Mouse (Mus musculus) embryonic facial prominence, embryonic 14.5 days (tissue): ENCODE results near the gene Tm7sf3. TPM values are rescaled to one million over a fixed set of nuclear protein-coding genes. Genes with fewer than 3 reads are reported as not detected.
A peak's percentile ranks its signal among the peaks of the same experiment; 100 is the strongest.

Experiments
- ATAC-seq: fragments of 200-750 bp; cut with Nextera tagmentation; 2 replicates; pipeline ENCODE4 v1.8.0; 2017; ENCODE audit warnings: low read depth, moderate number of reproducible peaks, moderate TSS enrichment
- DNase-seq: peaks from one replicate; pipeline ENCODE4 v3.0.0-alpha.2; 2015; ENCODE audit warnings: low spot score
- H3K27ac ChIP-seq: fragments of 300-500 bp; sonication (generic); replicated peaks from 2 replicates; pipeline ENCODE4 v1.5.1; 2014; ENCODE audit warnings: low read depth, mild to moderate bottlenecking, low read length, moderate library complexity
- H3K27me3 ChIP-seq: fragments of 300-500 bp; sonication (generic); replicated peaks from 2 replicates; pipeline ENCODE4 v1.6.1; 2014; ENCODE audit warnings: low read length; ENCODE audit not compliant: control insufficient read depth, insufficient read depth
- H3K36me3 ChIP-seq: fragments of 300-500 bp; sonication (generic); 2 replicates; pipeline ENCODE4 v1.6.1; 2014; ENCODE audit warnings: low read length, mixed read lengths; ENCODE audit not compliant: control insufficient read depth, insufficient read depth
- H3K4me1 ChIP-seq: fragments of 300-500 bp; sonication (generic); 2 replicates; pipeline ENCODE4 v1.6.1; 2014; ENCODE audit warnings: antibody characterized with exemption, low read length; ENCODE audit not compliant: control insufficient read depth, insufficient read depth
- H3K4me2 ChIP-seq: fragments of 300-500 bp; sonication (generic); 2 replicates; pipeline ENCODE4 v1.6.1; 2014; ENCODE audit warnings: low read depth, mild to moderate bottlenecking, low read length, moderate library complexity, mixed read lengths
- H3K4me3 ChIP-seq: fragments of 300-500 bp; sonication (generic); 2 replicates; pipeline ENCODE4 v1.5.1; 2014; ENCODE audit warnings: low read depth, mild to moderate bottlenecking, low read length
- H3K9ac ChIP-seq: fragments of 300-500 bp; sonication (generic); 2 replicates; pipeline ENCODE4 v1.6.1; 2014; ENCODE audit warnings: low read depth, mild to moderate bottlenecking, low read length, moderate library complexity, mixed read lengths
- H3K9me3 ChIP-seq: fragments of 300-500 bp; sonication (generic); 2 replicates; pipeline ENCODE4 v1.6.1; 2016; ENCODE audit warnings: low read length; ENCODE audit not compliant: control insufficient read depth
- WGBS: fragments of 180-500 bp; shearing (Covaris S2); extraction: QIAGEN DNeasy Blood & Tissue Kit; methylation state at CpG from one replicate; pipeline ENCODE4 v1.1.7; 2014; 5-methylcytosine and 5-hydroxymethylcytosine counted together
- polyA plus RNA-seq: library from polyadenylated mRNA; unstranded; fragments of >200 nt; fragmentation: Nextera tagmentation; extraction: Ambion mirVana; gene quantifications from 2 replicates; pipeline ENCODE4 v1.2.1, GENCODE M21; 2014

Gene Tm7sf3
- polyA plus RNA-seq, 1 experiment from 2014 or later: 53.1 TPM

- Histone ChIP-seq H3K27me3 (no peaks in the 10 kb centered on the region), H3K27ac (no peak overlapping the region), H3K4me2 (no peak overlapping the region), H3K36me3 (no peaks in the 10 kb centered on the region), H3K9me3 (no peaks in the 10 kb centered on the region), H3K4me3 (no peak overlapping the region), H3K4me1 (peaks cover 8% of the 10 kb centered on the region), H3K9ac (no peak overlapping the region)
- DNase-seq: no peak
- no peak for ATAC-seq
- 83% methylated on average over 6 of the region's 6 CpGs for WGBS
Observed at GRCm38 (mm10) chr6:146640991-146641390, 1.6 kb downstream of the Tm7sf3 start.

GRCm38 (mm10) chr6:146640068-146640965 lies 2.3 kb downstream of the Tm7sf3 start:
- H3K9ac ChIP-seq: no peak overlapping the region
- H3K27ac ChIP-seq: no peak overlapping the region
- no peaks in the 10 kb centered on the region for H3K27me3 ChIP-seq
- WGBS: 82% methylated on average over 7 of the region's 7 CpGs
- H3K36me3 ChIP-seq: no peaks in the 10 kb centered on the region
- H3K4me2 ChIP-seq: no peak overlapping the region
- H3K4me1 ChIP-seq: peaks cover 8% of the 10 kb centered on the region
- DNase-seq (no peak), ATAC-seq (no peak)
- no peaks in the 10 kb centered on the region for H3K9me3 ChIP-seq
- H3K4me3 ChIP-seq: no peak overlapping the region

GRCm38 (mm10) chr6:146636482-146636881 lies 6.1 kb downstream of the Tm7sf3 start:
- no peak overlapping the region for H3K4me2 ChIP-seq
- peaks cover 15% of the 10 kb centered on the region for H3K4me1 ChIP-seq
- H3K27ac ChIP-seq: no peak overlapping the region
- no peak overlapping the region for H3K9ac ChIP-seq
- H3K4me3 ChIP-seq: no peak overlapping the region
- WGBS: 83% methylated on average over 5 of the region's 5 CpGs
- H3K36me3 ChIP-seq: no peaks in the 10 kb centered on the region
- H3K27me3 ChIP-seq: no peaks in the 10 kb centered on the region
- no peaks in the 10 kb centered on the region for H3K9me3 ChIP-seq
- ATAC-seq (no peak), DNase-seq (no peak)

- no peak for ATAC-seq
- peaks cover 15% of the 10 kb centered on the region for H3K4me1 ChIP-seq
- H3K27ac ChIP-seq: peak overlapping the region; percentile 88; the same call in 1 of the 2 replicates
- no peak overlapping the region for H3K9ac ChIP-seq
- peak overlapping the region; percentile 77 for H3K4me2 ChIP-seq
- H3K9me3 ChIP-seq: no peaks in the 10 kb centered on the region
- peak overlapping the region; percentile 79; the same call in 1 of the 2 replicates for H3K4me3 ChIP-seq
- 53% methylated on average over 4 of the region's 4 CpGs for WGBS
- H3K36me3 ChIP-seq: no peaks in the 10 kb centered on the region
- no peaks in the 10 kb centered on the region for H3K27me3 ChIP-seq
- DNase-seq: no peak
Observed at GRCm38 (mm10) chr6:146634759-146635606, 7.6 kb downstream of the Tm7sf3 start.

- Histone ChIP-seq H3K4me2 (peak overlapping the region; percentile 77), H3K9ac (peak overlapping the region; percentile 90), H3K9me3 (no peaks in the 10 kb centered on the region), H3K4me3 (peak overlapping the region; percentile 79), H3K36me3 (no peaks in the 10 kb centered on the region), H3K4me1 (peaks cover 15% of the 10 kb centered on the region), H3K27ac (peak overlapping the region; percentile 88), H3K27me3 (no peaks in the 10 kb centered on the region)
- DNase-seq (peak; percentile 95), ATAC-seq (peak; percentile 95)
- WGBS: under 1% methylated on average over 36 of the region's 82 CpGs
Observed at GRCm38 (mm10) chr6:146634015-146634722, 8.5 kb downstream of the Tm7sf3 start.

- H3K27ac ChIP-seq: peak overlapping the region; percentile 88
- H3K27me3 ChIP-seq: no peaks in the 10 kb centered on the region
- peaks cover 15% of the 10 kb centered on the region for H3K4me1 ChIP-seq
- H3K4me2 ChIP-seq: peak overlapping the region; percentile 77
- DNase-seq (peak; percentile 55), ATAC-seq (peak; percentile 19; the same call in 1 of the 2 replicates)
- H3K9me3 ChIP-seq: no peaks in the 10 kb centered on the region
- 11% methylated on average over 14 of the region's 14 CpGs for WGBS
- peak overlapping the region; percentile 79 for H3K4me3 ChIP-seq
- H3K36me3 ChIP-seq: no peaks in the 10 kb centered on the region
- H3K9ac ChIP-seq: peak overlapping the region; percentile 90
Observed at GRCm38 (mm10) chr6:146633629-146634014, 9.0 kb downstream of the Tm7sf3 start.

GRCm38 (mm10) chr6:146633097-146633496 lies 9.5 kb downstream of the Tm7sf3 start:
- ATAC-seq: no peak
- Histone ChIP-seq H3K4me1 (peaks cover 15% of the 10 kb centered on the region), H3K9me3 (no peaks in the 10 kb centered on the region), H3K36me3 (no peaks in the 10 kb centered on the region), H3K9ac (peak overlapping the region; percentile 90), H3K27me3 (no peaks in the 10 kb centered on the region), H3K27ac (no peak overlapping the region), H3K4me3 (peak overlapping the region; percentile 79), H3K4me2 (peak overlapping the region; percentile 77)
- peak; percentile 12 for DNase-seq
- WGBS: 42% methylated on average over 8 of the region's 8 CpGs

- Histone ChIP-seq H3K4me3 (no peak overlapping the region), H3K4me1 (peaks cover 15% of the 10 kb centered on the region), H3K36me3 (no peaks in the 10 kb centered on the region), H3K9me3 (no peaks in the 10 kb centered on the region), H3K9ac (peak overlapping the region; percentile 19; the same call in 1 of the 2 replicates), H3K27ac (no peak overlapping the region), H3K4me2 (peak overlapping the region; percentile 77), H3K27me3 (no peaks in the 10 kb centered on the region)
- WGBS: 68% methylated on average over 9 of the region's 9 CpGs
- DNase-seq: no peak
- no peak for ATAC-seq
Observed at GRCm38 (mm10) chr6:146632403-146632802, 10.2 kb downstream of the Tm7sf3 start.
